Comparison of ENCODE assay signal across 21 mouse cellular contexts in genomic region chr6:116694346-116694745, GRCm38 (mm10). TPM values are rescaled to one million over a fixed set of nuclear protein-coding genes. Genes with fewer than 3 reads are reported as not detected.
"Had no signal": no experiment of that assay in that cellular context is flagged by ENCODE, and none has a peak within 500 bp of the region (broad histone marks: within the 10 kb centered on the region; RNA-seq: fewer than 3 reads in every experiment).

No protein-coding gene starts in this region.

- H3K27ac ChIP-seq: intestine, embryonic 15.5 days; kidney, embryonic 15.5 days; limb, embryonic 12.5 days; limb, embryonic 15.5 days; liver, embryonic 14.5 days; macrophage; midbrain, embryonic 12.5 days; midbrain, embryonic 15.5 days; neural tube, embryonic 13.5 days; stomach, embryonic 15.5 days had no signal

- H3K4me3 ChIP-seq: intestine, embryonic 15.5 days; kidney, embryonic 15.5 days; limb, embryonic 12.5 days; limb, embryonic 15.5 days; midbrain, embryonic 12.5 days; midbrain, embryonic 15.5 days; neural tube, embryonic 13.5 days; stomach, embryonic 15.5 days had no signal

- DNase-seq: kidney, adult 2 months; kidney, postnatal 10 days; kidney, postnatal 36 days; layer of hippocampus, postnatal 36 days; left cerebral cortex, postnatal 4 days; liver, postnatal 0 days; lung, embryonic 14.5 days; thymus, adult 18-20 months; thymus, postnatal 36 days had no signal

RNA-seq across cellular contexts. Expression of gene Tmem72, which starts 22.4 kb away (rescaled TPM):
- polyA plus RNA-seq: liver, postnatal 0 days; small intestine, adult 2 months had no signal

RNA-seq across cellular contexts. Expression of gene Depp1, which starts 43.9 kb away (rescaled TPM):
- total RNA-seq: neutrophil, adult 5-6 weeks had no signal
